Mouse (Mus musculus) heart, postnatal 4 days (tissue): Measurements from ENCODE around the gene Dkk2. TPM values are rescaled to one million over a fixed set of nuclear protein-coding genes. Genes with fewer than 3 reads are reported as not detected.
"Not testable (repeated sequence)": the region's sequence is repeated elsewhere in the genome, so short reads cannot be mapped to it uniquely, and the experiment has no call there.

Experiments
- DNase-seq: peaks from one replicate; pipeline ENCODE4 v3.0.0; 2021
- total RNA-seq, 2 experiments: library from RNA; stranded (reverse); gene quantifications; 2 replicates each; pipeline ENCODE4 v1.2.3; 2021

Dkk2 gene
- under 1 TPM; 0.45 to 0.81 TPM for total RNA-seq

DNA sequence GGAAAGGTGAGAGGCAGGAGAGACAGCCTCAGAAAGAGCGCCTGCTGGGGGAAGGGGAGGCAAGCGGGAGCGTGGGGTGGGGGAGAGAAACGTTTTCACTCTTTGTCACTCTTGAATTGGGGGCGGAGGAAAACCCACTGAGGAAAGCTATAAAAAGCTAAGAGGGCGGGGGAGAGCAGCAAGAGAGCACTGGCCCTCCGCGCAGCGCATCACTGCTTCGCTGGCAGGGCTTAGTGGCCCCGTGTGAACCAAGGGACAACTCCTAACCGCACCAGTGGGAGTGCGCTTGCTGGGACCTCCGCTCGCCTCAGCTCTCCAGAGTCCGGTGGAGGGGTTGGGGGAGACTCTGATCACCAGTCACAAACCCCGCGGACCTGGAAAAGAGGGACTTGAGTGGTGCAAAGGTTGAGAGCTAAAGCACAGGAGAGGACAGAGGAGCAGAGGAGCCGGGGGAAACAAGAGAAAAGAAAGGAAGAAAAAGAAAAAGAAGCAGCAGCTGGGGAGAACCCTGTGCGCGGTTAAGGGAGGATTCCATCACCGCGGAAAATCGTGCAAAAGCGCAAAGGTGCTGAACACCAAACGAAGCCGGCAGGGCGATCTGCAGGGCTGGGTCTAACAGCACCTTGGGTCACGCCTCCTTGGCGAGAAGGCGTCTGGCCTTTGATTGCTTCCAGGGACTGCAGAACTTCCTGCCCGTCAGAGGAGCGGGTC lies at the start of gene Dkk2:
Gene Dkk2, plus strand, starts transcription at position 181 of the 711 bp plus-strand sequence.
- peak; percentile 8 for DNase-seq

DNA sequence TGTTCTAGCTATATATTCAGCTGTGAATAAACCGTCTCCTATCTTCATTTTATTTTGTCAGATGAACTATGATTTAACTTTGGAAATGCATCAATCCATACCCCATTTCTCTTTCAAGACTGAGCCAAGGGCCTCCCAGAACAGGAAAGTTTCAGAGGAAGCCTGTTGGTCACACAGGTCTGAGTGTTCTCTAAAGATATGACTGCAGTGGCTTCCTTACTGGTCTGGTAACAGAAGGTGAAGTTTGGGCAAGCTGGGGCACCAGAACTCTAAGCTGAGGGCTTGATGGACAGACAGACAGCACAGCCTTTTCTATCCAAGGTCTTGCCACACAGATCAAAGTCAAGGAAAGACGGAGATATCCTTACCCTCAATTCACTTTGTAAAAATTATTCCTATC lies 48.4 kb upstream of the Dkk2 start:
- no peak for DNase-seq

- no peak for DNase-seq
Measured at GRCm38 (mm10) chr3:132037670-132038069, 47.4 kb upstream of the Dkk2 start.

DNA sequence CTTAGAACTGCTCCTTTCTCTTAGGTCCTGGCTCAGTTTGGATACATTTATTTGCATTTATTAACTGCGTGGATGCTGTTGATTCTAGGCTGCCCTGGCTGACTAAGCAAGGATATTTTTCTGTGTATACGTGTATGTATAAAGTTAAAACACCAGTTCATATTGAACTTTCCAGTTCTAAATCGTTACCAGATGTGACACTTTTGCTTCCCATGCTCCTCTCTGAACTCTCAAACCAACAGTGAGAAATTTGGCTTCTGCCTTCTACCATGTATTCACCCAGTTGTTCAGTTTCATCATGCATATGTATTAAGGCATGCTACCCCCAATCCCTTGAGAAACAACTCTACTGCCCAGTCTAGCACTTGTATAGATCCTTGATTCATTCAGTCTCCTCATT lies 45.0 kb upstream of the Dkk2 start:
- DNase-seq, result no peak

DNA sequence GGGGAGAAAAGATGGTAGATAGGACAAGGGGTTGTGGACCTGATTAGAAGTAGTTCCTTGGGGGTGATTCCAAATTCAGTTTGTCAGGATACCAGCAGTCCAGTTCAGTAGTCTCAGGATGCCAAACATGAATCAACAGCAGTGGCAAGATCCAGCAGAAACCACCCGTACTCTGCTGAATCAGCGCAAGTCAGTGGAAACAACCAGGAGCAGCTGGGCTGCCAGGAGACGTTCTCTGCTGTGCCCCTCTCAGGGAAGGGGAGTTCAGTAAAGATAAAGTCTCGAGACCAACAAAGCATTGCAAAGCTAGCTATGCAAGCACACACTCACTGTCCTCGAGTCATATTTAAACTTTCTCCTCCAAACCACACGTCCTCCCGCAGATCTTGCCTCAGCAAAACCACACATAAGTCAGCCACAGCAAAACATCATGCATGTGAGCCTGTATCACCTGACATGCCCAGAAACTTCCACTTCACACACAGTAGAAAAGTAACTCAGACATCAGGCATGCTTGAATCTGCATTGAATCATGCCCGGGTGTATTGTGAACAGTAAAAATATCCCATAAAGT lies 34.1 kb upstream of the Dkk2 start:
- no peak for DNase-seq

DNA sequence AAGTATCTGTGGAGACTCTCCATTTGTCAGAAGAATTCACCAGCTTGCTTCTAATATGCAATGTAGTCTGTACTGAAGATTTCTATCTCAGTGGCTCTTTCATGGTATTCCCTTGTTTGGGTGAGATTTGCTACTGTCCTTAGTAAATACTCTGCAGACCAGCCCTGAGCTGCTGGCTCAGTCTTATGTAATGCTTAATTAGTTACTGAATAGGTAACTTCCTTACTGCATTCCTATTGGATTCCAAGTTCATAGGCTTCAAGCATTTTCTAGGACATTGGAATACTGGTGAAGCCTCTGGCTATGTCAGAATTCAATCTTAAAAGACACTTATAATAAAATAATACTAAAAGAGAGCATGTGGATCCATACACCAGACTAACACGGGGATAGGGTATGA lies 22.3 kb upstream of the Dkk2 start:
- not testable (repeated sequence) for DNase-seq

- DNase-seq, result no peak
Measured at GRCm38 (mm10) chr3:132063374-132063773, 21.7 kb upstream of the Dkk2 start.

GRCm38 (mm10) chr3:132063966-132064365 lies 21.1 kb upstream of the Dkk2 start:
- no peak for DNase-seq

DNA sequence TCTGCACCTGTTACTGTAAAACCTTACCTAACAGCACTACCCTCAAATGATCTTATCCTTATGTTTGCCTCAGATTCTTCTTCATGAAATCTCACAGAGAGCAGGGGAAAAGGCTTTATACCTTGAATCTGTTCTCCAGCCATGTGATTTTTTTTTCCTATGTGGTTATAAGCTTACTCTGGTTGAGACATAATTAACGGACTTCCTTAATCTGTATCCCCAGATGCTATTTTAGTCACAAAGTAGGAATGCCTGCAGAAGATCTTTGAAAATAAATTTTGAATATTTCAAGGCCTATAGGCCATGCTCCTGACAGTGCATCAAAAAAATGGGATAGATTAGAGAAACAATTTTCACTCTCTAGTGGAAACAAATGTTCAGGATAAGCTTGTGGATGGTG lies 20.2 kb upstream of the Dkk2 start:
- DNase-seq, result no peak

- no peak for DNase-seq
Measured at GRCm38 (mm10) chr3:132070949-132071348, 14.1 kb upstream of the Dkk2 start.

- peak; percentile 60 for DNase-seq
Measured at GRCm38 (mm10) chr3:132084018-132084417, 1.1 kb upstream of the Dkk2 start.

DNA sequence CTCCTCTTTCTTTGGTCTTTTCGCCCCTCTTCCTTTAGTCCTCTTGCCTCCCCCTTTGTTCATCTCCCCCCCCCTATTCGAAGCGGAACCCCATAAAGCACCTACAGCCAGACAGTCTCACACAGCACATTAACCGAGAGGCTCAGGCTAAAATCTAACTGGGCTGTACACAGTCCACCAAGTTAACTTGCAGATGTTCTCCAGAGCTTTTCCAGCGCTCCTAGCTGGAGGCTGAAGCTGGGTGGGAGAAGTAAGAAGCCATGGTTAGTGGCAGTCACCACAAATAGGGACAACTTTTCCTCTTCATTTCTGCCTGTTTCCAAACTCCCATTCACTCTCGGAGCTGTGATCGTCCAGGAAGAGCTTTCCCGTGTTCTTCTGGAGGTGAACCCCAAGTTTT lies 412 bp upstream of the Dkk2 start:
- no peak for DNase-seq

GRCm38 (mm10) chr3:132085823-132086350 lies 795 bp downstream of the Dkk2 start:
- peak; percentile 11 for DNase-seq

DNA sequence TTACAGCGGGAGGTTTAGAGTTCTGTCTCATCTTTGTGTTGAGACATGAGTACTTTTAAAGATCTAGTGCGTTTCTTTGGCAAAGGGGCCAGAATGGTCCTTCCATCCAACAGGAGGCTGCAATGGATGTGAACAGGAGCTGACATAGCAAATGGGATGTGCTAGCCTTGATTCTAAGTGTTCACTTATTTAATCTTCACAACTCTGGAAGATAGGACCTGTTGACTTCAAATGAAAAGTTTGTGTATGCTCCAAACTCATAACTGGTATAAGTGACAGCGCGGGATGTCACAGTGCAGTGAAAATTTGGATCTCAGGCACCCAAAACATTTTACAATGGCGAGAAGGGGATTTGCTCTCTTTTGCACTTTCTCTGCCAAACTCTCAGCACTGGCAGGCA lies 1.4 kb downstream of the Dkk2 start:
- DNase-seq, result no peak

DNA sequence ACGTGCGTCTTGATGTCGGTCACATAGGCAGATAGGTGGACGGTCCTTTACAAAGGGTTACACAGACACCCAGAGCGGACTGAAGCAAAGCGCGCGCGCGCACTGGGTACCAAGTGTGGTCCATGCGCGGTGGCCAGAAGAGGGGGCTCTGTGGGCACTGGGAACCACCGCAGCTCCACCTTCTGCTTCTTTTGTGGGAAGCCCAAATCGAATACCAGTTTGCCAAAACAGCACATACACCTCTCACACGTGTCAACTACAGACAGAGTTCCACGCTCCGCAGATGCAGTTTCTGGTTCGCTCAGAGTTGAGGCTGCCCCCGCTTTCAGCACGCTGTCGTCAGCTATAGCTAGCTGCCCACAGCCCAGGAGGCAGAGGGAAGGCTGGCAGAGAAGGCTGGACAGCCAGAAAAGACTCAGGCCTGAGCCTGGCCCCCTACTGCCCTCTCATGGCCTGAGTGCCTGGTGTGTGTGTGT lies 2.0 kb downstream of the Dkk2 start:
- peak; percentile 10 for DNase-seq

- no peak for DNase-seq
Measured at GRCm38 (mm10) chr3:132092983-132093382, 7.9 kb downstream of the Dkk2 start.

- peak; percentile 10 for DNase-seq
Measured at GRCm38 (mm10) chr3:132096296-132096695, 11.2 kb downstream of the Dkk2 start.

DNA sequence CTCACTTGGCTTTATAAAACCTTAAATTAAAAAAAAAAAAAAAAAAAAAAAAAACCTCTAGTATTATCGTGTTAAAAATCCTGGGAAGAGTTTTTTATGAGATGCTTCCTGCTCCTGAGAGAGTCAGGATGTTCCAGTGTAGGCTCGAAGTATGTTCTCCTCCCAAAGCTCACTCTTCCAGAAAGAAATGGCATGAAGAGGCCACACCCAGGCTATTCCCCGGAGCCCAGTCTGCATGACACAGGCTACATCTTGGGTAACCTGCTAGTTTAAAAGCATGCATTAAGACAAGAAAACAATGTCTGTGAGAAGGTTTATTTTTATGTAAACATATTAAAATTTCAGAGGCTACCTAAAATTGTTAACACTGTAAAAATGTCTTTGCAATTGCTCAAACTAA lies 15.7 kb downstream of the Dkk2 start:
- no peak for DNase-seq

DNA sequence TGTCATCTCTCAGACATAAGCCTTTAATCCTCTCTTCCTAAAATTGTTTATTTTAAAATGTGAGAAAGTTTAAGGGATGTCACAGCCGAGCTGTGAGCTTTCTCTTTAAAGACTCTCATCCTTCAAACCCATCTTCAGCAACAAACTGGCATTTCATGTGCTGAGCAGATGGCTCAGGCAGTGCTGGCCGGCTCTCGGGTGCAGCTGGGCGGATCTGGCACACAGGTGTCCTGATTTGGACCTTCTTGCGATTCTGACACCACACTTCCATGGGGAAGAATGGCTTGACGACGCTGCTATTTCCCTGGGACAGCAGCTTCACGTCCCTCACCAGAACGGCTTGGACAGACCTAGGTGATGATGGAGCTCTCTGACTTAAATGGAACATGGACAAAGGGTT lies 17.9 kb downstream of the Dkk2 start:
- DNase-seq, result no peak

GRCm38 (mm10) chr3:132103454-132103853 lies 18.4 kb downstream of the Dkk2 start:
- no peak for DNase-seq

- DNase-seq, result no peak
Measured at GRCm38 (mm10) chr3:132115772-132116511, 30.9 kb downstream of the Dkk2 start.

- DNase-seq, result no peak
Measured at GRCm38 (mm10) chr3:132121344-132121743, 36.3 kb downstream of the Dkk2 start.

- no peak for DNase-seq
Measured at GRCm38 (mm10) chr3:132122581-132122980, 37.5 kb downstream of the Dkk2 start.
